Mouse (Mus musculus): Measurements from ENCODE around the gene Tmtc1.

Gene Tmtc1

DNA sequence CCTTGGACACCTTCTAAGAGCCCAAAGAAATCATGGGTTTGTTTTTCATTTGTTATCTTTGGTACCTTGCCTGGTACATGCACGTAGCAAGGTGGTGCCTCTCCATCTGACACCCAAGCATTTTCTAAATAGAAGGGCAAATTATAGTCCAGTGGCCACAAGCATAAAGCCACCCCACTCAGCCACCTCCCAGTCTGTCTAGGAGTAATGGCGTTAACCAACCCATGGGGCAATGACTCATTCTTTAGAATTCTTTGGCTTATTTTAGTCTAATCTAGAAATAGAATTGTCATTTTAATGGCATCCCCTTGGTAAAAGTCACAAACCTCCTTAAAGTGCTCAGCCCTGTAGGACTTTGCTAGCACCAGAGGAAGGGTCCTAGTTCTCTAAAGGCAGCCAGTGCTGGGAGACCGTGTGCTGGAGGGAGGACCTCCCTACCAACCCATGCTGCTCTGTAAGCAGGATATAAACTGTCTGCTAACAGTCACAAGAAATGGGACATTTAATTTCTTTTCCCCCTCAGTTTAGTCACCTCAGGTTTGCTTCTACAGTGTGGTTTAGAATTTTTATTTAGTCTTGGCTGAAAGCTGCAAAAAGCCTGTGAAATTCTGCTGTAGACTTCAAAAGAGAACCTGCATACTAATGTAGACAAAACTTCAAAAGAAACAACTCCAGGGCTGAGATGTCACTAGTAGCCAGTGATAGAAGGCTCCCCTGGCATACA lies 209.9 kb downstream of the Tmtc1 start:
- DNase-seq = no peak

DNA sequence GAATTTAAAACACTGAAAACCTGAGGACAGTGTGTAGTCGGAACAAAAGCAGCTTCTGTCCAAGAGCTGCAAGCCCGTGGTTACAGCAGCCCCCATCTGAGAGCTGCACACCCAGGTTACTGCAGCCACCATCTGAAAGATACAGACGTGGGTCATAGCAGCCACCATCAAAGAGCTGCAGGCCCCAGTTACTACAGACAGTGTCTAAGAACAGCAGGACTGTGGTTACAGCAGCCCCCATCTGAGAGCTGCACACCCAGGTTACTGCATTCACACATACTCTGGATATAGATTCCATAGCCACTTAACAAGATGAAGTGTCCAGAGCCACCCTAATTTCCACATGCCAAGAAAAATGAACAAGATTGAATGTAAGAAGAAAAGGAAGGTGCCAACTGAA lies 216.6 kb downstream of the Tmtc1 start:
- DNase-seq = no peak

DNA sequence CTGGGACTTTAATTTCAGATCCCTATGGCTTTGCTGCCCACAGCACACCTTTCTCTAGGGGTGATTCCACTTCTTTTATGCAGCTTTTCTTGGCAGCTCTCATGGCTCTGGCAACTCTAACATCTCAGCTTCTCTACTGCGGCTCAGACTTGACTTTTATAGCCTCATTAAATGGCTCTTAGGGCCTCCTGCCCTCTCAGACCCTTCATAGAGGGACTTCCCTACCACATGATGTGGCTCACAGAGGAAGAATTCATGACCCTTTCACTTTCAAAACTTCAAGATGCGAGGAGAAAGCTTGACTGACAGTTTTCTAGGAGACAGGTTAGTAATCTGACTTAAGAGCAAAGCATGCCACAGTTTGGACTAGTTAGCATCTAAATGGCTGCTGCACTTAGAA lies 221.5 kb downstream of the Tmtc1 start:
- no peak for DNase-seq

DNA sequence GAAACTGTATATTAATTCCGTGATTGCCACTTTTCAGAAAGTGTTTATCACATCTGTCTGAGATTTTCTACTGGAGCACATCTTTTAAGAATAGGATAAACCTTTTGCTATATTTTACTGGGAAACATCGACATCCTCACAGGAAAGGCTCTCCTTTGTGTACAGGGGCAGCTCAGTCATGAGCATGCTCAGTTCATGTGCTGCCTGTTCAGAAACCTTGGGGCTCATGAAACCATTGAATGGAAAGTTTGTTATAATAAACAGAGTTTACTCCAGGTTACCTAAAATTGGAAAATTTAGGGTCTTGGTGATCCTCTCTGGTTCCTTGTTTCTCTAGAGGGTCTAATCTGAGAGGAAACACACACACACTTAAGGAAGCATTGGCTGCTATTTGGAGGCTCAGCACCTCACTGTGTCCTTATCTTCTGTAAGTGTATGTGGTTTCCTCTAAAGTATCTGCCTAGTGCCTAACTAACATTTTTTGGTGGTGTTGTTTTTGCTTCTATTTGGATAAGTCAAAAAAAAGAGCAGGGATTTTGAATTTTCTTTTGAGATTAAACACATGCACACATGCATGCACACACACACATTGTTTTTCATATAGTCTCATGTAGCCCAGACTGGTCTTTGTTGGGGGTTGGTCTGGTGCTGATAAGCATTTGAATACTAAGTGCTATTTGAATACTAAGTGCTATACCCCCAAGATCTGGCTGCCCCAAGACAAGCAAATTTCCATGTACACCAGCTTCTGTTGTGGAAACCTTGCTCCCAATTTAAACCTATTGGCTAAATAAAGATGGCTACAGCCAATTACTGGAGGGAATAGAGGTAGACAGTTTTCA lies 225.7 kb downstream of the Tmtc1 start:
- no peak for DNase-seq

DNA sequence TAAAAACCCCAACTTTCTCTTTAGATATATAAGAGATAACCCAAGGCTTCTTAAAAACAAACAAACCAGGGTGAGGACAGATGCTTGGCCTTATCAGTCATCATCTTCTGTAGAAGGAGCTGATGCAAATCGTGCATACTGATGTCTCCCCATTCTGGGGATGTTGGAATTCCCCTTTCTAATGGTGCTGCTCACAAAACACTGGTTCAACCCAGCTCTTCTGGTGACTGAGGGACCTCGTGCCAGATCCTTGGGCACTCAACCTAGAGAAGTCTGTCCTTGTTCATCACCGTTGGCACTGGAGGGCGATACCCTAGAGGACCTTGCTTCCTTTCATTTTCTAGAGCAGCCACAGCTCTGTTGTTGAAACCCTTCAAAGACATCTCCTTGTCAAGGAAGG lies 227.4 kb downstream of the Tmtc1 start:
- no peak for DNase-seq

DNA sequence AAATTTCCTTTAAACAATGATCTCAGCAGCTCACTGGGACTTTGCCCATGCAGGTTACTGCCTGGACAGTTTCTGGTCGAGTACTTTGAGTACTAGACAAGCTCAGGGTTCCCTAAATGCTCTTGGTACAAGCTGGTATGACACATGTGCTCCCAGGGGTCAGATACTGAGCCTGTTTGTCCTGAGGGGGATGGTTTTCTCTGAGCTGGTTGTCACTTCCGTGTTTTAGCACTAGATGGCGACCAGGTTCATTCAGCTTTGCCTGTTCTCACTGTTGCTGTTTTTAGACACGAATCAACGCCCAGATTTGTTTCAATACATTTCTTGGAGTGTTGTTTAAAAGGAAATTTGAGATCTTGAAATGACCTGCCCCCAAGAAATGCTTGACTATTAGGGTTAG lies 229.4 kb downstream of the Tmtc1 start:
- DNase-seq = peak; percentile 39 to 47

DNA sequence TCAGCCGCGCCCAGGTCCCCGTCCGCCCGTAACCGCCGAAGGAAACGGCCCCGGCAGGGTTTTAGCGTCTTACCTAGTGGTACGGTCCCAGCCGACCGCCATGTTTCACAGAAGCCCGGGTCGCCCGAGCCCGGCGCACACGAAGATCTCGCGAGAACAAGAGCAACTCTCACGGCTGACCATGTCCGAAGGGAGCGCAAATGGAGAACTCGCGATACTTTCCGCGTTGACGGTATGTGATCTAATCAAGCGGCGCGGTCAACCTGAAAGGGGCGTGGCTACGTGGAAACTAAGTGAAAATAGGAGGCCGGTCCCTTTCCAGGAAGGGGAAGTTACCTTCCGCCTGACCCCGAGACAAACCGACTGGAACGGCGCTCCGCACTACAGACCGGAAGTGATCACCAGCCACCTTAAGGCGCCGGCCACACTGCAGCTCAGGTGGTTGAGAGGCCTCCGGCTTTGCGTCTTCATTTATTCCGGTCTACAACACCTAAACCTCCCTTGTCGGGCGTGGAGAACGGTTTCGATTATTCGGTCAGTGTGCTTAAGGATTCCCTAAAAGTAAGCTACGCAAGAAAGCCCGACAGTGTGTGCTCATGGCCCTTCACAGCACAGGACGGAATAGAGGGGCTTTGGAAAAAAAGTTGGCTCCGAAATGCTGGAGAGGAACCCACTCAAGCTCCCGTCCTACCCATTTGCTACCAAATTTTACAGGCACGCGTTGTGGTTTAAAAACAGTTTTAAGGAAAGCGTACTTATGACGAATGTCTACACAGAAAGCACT lies 232.1 kb downstream of the Tmtc1 start, which contains the start of gene Ergic2:
Gene Ergic2, minus strand, starts transcription at position 478 of the 784 bp plus-strand sequence.
- DNase-seq = peak; percentile 97 to 99

DNA sequence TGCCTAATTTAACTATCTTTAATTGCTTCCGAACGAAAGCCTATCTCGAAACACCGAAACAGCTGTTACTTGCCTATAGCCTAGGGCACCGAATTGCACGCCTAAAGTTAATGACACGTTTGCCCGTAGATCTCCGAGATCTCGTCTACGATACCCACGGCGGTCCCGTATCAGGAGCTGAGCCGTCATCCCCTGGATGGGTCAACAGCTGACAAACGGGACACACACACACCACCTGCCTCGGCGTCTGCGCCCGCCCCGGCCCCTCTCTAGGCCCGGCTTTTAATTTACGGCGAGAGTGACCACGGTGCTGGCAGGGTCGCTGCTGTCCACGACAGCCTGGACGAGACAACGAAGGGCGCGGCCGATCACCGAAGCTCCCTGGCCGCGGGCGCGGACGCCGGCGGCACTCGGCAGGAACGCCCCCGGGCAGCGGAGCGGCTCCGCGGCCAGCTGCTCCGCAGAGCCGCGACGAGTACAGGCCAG lies 232.8 kb downstream of the Tmtc1 start:
- DNase-seq = peak in 1 of 2 experiments; percentile 19

DNA sequence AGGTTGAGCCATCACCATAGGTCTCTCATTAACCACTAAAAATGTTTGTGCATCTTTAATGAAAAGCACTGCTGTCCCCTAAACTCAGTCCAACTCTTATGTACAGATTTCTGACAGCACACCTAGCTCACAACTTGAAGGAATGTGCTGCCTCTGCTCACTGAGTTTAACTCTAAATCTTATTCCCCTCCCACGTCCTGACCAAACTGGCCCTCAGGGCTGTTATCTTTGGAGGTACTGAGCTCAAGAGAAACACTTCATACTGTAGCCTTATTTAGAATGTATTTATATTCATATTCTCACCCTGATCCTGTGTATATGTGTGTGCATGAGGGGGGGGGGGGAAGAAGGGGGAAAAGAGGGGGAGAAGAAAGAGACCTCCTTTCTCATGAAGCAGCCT lies 236.7 kb downstream of the Tmtc1 start:
- DNase-seq = no peak

DNA sequence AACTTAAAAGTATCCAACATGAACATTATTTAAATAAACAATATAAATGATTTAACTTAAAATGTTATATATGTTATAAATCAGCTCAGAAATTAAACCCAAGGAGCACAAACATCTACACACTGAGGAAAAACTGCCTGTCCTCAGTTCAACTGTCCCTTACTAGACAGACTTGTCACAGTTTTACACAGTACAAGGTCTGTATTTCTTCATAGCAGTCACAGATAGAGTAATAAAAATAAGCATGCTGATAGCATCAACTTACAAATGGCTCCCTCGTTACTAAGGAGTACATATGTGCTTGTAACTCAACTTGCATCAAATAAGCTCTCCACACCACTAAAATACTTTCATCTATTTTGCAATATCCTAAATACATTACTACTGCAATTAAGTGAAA lies 239.1 kb downstream of the Tmtc1 start:
- DNase-seq = no peak

DNA sequence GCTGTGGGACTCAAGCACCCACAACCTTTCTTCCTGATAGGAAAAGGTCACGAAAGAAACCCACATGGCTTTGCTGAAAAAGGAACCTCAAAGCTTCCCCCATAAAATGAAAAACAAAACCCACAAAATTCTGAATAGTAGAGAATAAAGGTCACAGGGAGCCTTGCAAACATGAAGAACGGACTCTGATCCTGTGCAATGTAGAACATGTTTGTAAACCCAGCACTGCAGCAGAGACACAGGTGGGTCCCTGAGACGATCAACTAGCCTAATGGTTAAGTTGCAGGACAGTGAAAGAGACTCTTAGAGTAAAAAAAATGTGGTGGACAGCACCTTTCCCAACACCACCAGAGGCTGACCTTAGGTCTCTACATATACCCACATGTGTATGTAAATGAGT lies 244.5 kb downstream of the Tmtc1 start:
- no peak for DNase-seq

DNA sequence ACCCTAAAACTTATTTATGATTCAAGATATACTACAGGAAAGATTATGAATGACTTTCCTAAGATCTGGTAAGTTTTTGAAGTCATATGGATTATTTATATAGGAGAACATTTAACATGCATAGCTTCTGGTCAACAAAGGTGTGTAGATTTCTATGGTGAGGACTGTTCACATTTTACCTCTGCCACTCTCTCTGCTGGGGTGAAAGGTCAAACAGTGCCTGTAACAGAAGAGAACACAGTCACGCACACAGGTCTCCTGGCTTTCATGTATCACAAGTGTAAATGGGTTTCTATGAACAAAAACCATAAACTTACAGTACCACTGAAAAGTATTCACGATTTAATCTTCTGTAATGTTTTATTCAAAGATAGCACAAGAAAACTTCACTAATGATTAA lies 245.0 kb downstream of the Tmtc1 start:
- DNase-seq = no peak

DNA sequence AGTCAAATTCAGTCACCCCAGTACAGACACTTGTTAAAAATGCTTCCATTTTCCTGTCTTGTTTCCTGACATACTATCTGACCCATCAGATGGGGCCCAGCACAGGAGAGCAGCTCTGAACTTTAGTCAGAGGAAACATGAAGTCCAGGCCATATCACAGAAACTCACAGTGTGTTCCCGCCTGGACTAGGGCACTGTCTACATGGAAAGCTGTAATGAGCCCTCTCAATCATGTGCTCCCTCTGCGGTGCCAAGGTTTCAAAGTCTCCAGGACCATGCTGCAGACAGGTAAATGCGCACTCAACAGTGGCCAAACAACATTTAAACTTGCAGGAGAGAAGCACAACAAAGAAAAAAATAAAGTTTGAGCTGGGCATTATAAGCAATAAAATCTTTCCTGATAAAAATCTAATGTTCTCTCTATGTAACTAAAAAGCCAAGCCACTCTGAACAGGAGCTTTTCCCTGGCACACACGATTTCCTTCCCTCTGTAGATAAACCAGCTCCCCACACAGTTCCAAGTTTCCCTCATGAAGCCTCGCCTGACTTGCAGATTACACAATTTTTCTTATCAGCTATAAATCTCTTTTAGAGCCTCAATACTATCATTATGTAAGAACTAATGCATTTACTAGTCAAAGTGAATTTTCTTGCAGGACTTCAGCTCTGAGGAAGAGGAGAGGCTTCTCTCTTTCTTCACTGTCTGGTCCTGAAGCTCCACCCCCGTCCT lies 250.1 kb downstream of the Tmtc1 start:
- no peak for DNase-seq

DNA sequence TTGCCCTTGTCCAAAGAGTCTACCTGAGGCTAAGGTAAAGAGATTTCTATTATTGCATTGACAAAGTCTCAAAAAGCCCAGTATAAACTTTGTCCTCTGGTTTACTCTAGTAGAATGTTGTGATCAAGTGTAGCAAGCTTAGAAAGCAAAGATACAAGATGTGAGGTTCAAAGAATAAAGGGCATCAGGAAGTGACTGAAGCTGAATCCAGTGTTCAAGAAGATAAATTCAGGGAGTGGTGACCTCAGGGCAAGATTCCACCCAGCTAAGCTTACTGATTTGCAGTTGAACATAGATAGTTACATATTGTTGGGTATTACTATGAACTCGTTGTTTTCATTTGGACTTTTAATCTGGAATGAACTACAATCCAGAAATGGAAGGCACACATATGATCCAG lies 258.5 kb downstream of the Tmtc1 start:
- no peak for DNase-seq
